10 mouse cellular contexts compared by ENCODE assay signal in genomic region chr12:80811646-80812509, GRCm38 (mm10). TPM values are rescaled to one million over a fixed set of nuclear protein-coding genes. Genes with fewer than 3 reads are reported as not detected.
DNase-seq lines count a peak whose midpoint lies in the region; ATAC-seq and TF ChIP-seq lines count a peak whose summit lies in the region.
"Had no signal": no experiment of that assay in that cellular context is flagged by ENCODE, and none has a peak within 500 bp of the region (broad histone marks: within the 10 kb centered on the region; RNA-seq: fewer than 3 reads in every experiment).

No protein-coding gene starts in this region.

- H3K4me1 ChIP-seq in neural tube, embryonic 11.5 days (ENCODE audit: control insufficient read depth, insufficient read depth, low read length) = peaks cover 24% of the 10 kb centered on the region
- H3K4me1 ChIP-seq in neural tube, embryonic 15.5 days = peaks cover 35% of the 10 kb centered on the region
- peaks cover 48% of the 10 kb centered on the region for H3K4me1 ChIP-seq in liver, adult 2 months (ENCODE audit: control insufficient read depth, insufficient read depth, low read length)

- no peaks in the 10 kb centered on the region for H3K36me3 ChIP-seq in neural tube, embryonic 11.5 days (ENCODE audit: control insufficient read depth, insufficient read depth, low read length)
- no peaks in the 10 kb centered on the region for H3K36me3 ChIP-seq in neural tube, embryonic 15.5 days
- no peaks in the 10 kb centered on the region for H3K36me3 ChIP-seq in liver, adult 2 months (ENCODE audit: control insufficient read depth, insufficient read depth, low read length)

- H3K79me2 ChIP-seq in liver, adult 2 months (ENCODE audit: control insufficient read depth, insufficient read depth, low read length) = peaks cover 52% of the 10 kb centered on the region

- H3K9ac ChIP-seq in neural tube, embryonic 11.5 days (ENCODE audit: low read length) = no peak overlapping the region
- H3K9ac ChIP-seq in neural tube, embryonic 15.5 days (replicated peaks) = no peak overlapping the region
- no peak overlapping the region for H3K9ac ChIP-seq in liver, adult 2 months (ENCODE audit: low read depth, low read length)

- no peak overlapping the region for H3K4me3 ChIP-seq in neural tube, embryonic 11.5 days (ENCODE audit: low read depth, low read length)
- no peak overlapping the region for H3K4me3 ChIP-seq in neural tube, embryonic 15.5 days (replicated peaks)
- no peak overlapping the region for H3K4me3 ChIP-seq in liver, adult 2 months (ENCODE audit: insufficient read depth, low read depth, low read length)

- no peak for TF ChIP-seq CTCF in liver, adult 2 months (IDR thresholded peaks at IDR 0.05; ENCODE audit: low read depth, low read length)

- TF ChIP-seq POLR2A in liver, adult 2 months (IDR thresholded peaks at IDR 0.05; ENCODE audit: extremely low read depth, insufficient read depth, low read length) = no peak

- ATAC-seq in neural tube, embryonic 11.5 days (ENCODE audit: insufficient read depth, low FRiP score, low TSS enrichment) = no peak
- no peak for ATAC-seq in neural tube, embryonic 15.5 days (ENCODE audit: low FRiP score)
- ATAC-seq: forebrain, embryonic 16.5 days had no signal

- 60% methylated on average over 6 of the region's 6 CpGs for WGBS in neural tube, embryonic 11.5 days
- WGBS in neural tube, embryonic 15.5 days = 57% methylated on average over 6 of the region's 6 CpGs
- WGBS in liver, adult 2 months = 48% methylated on average over 6 of the region's 6 CpGs

- peak; percentile 58 for DNase-seq in cerebellum, adult 9-10 months
- no peak for DNase-seq in cerebellum, adult 11-12 months
- DNase-seq in neural tube, embryonic 11.5 days (ENCODE audit: low spot score) = peak; percentile 15
- no peak for DNase-seq in liver, adult 2 months (ENCODE audit: extremely low read depth, low read depth, low spot score)
- DNase-seq in retina, postnatal 1 day = peak; percentile 20
- DNase-seq in layer of hippocampus, postnatal 14 days (ENCODE audit: low spot score in 2 of 2) = no peak
- no peak for DNase-seq in thymus, postnatal 4 days
- DNase-seq: adrenal gland, postnatal 10 days had no signal

- no peaks in the 10 kb centered on the region for H3K27me3 ChIP-seq in neural tube, embryonic 11.5 days (ENCODE audit: control insufficient read depth, insufficient read depth, low read length)
- H3K27me3 ChIP-seq in neural tube, embryonic 15.5 days (replicated peaks) = no peaks in the 10 kb centered on the region
- H3K27me3 ChIP-seq in liver, adult 2 months (ENCODE audit: control insufficient read depth, insufficient read depth, low read length) = no peaks in the 10 kb centered on the region

- H3K27ac ChIP-seq in neural tube, embryonic 11.5 days (ENCODE audit: low read depth, low read length) = no peak overlapping the region
- no peak overlapping the region; the same call in 1 of the 2 replicates for H3K27ac ChIP-seq in neural tube, embryonic 15.5 days (replicated peaks)
- H3K27ac ChIP-seq in liver, adult 2 months (replicated peaks; ENCODE audit: insufficient read depth, low read depth, low read length) = peak overlapping the region; percentile 10

- H3K9me3 ChIP-seq in neural tube, embryonic 11.5 days (ENCODE audit: control insufficient read depth, low read length) = no peaks in the 10 kb centered on the region
- H3K9me3 ChIP-seq in neural tube, embryonic 15.5 days (replicated peaks) = no peaks in the 10 kb centered on the region

- no peak overlapping the region for H3K4me2 ChIP-seq in neural tube, embryonic 11.5 days (ENCODE audit: low read depth)
- no peak overlapping the region for H3K4me2 ChIP-seq in neural tube, embryonic 15.5 days

RNA-seq across cellular contexts. Expression of gene Susd6, which starts 21.6 kb away (rescaled TPM):
- polyA plus RNA-seq in neural tube, embryonic 11.5 days (2014; fragmentation: Nextera tagmentation; extraction: Ambion mirVana) = 20.9 and 23.3 TPM in 2 replicates
- polyA plus RNA-seq in neural tube, embryonic 15.5 days (2015; fragmentation: Nextera tagmentation; extraction: Ambion mirVana) = 9.1 and 11.9 TPM in 2 replicates
- total RNA-seq in liver, adult 2 months (2014; rRNA removed) = 20.1 and 27.5 TPM in 2 replicates
- polyA plus RNA-seq in liver, adult 2 months (2012; rRNA removed) = 21.8 and 22.3 TPM in 2 replicates
- total RNA-seq in layer of hippocampus, postnatal 14 days (2021) = 10 to 100 TPM; 54.3 TPM

RNA-seq across cellular contexts. Expression of gene Ccdc177, which starts 51.4 kb away (rescaled TPM):
- polyA plus RNA-seq in neural tube, embryonic 11.5 days (2014; fragmentation: Nextera tagmentation; extraction: Ambion mirVana) = 2.4 and 2.6 TPM in 2 replicates
- polyA plus RNA-seq in neural tube, embryonic 15.5 days (2015; fragmentation: Nextera tagmentation; extraction: Ambion mirVana) = 1.5 and 2.1 TPM in 2 replicates
- not detected in 2 replicates for total RNA-seq in liver, adult 2 months (2014; rRNA removed)
- polyA plus RNA-seq in liver, adult 2 months (2012; rRNA removed) = not detected in 2 replicates
- 10 to 100 TPM; 18.5 to 18.7 TPM for total RNA-seq in layer of hippocampus, postnatal 14 days (2021)

Comparison
In these comparisons a context has a peak if more than half of its experiments do, and no peak if none do; other contexts are left out.
1. DNase-seq: peak in cerebellum, adult 9-10 months (single experiment), neural tube, embryonic 11.5 days (single experiment) and retina, postnatal 1 day (single experiment); none in cerebellum, adult 11-12 months (single experiment), liver, adult 2 months (single experiment), layer of hippocampus, postnatal 14 days (0 of 2) and thymus, postnatal 4 days (single experiment).